Mouse (Mus musculus) E14TG2a.4 (cell line): ENCODE measurements around the gene Olfr373.

Experiments used
- CTCF ChIP-seq: conservative IDR thresholded peaks from 2 replicates; pipeline ENCODE4 v1.5.1; 2014; ENCODE audit warnings: low read length
- NANOG ChIP-seq: IDR thresholded peaks from 2 replicates; pipeline ENCODE4 v1.6.1; 2014; ENCODE audit warnings: borderline replicate concordance, low read length, mixed read lengths
- POU5F1 ChIP-seq: IDR thresholded peaks from 2 replicates; pipeline ENCODE4 v1.6.1; 2014; ENCODE audit warnings: low read length, borderline replicate concordance

GRCm38 (mm10) chr8:72146056-72146455 lies 63.1 kb downstream of the Olfr373 start:
- TF ChIP-seq CTCF, result no peak
- no peak for TF ChIP-seq NANOG
- TF ChIP-seq POU5F1, result no peak
